Mouse (Mus musculus): ENCODE measurements around the gene Rhoh. TPM values are rescaled to one million over a fixed set of nuclear protein-coding genes. Genes with fewer than 3 reads are reported as not detected.
A peak's percentile ranks its signal among the peaks of the same experiment; 100 is the strongest.

The Rhoh gene
- total RNA-seq, 2 experiments from 2014 or later = 0.79 to 0.91 TPM

GRCm38 (mm10) chr5:65858355-65858754 lies 2.7 kb upstream of the Rhoh start:
- intact Hi-C loops (cut with DNase I) = no loop called here
- DNase-seq (ENCODE audit: extremely low spot score in 1 of 2, low spot score in 2 of 2) = no peak

GRCm38 (mm10) chr5:65858898-65859297 lies 2.1 kb upstream of the Rhoh start:
- intact Hi-C loops (cut with DNase I) = no loop called here
- DNase-seq (ENCODE audit: extremely low spot score in 1 of 2, low spot score in 2 of 2) = peak in 1 of 2 experiments; percentile 30

GRCm38 (mm10) chr5:65859396-65859795 lies 1.6 kb upstream of the Rhoh start:
- no peak for DNase-seq (ENCODE audit: extremely low spot score in 1 of 2, low spot score in 2 of 2)
- intact Hi-C loops (cut with DNase I) = no loop called here

GRCm38 (mm10) chr5:65860281-65861000 lies 572 bp upstream of the Rhoh start:
- intact Hi-C loops (cut with DNase I) = no loop called here
- DNase-seq (ENCODE audit: extremely low spot score in 1 of 2, low spot score in 2 of 2) = no peak

GRCm38 (mm10) chr5:65862217-65862927 lies 1.4 kb downstream of the Rhoh start:
- intact Hi-C loops (cut with DNase I) = no loop called here
- DNase-seq (ENCODE audit: extremely low spot score in 1 of 2, low spot score in 2 of 2) = no peak

- peak; percentile 6 to 38 for DNase-seq (ENCODE audit: extremely low spot score in 1 of 2, low spot score in 2 of 2)
- intact Hi-C loops (cut with DNase I) = no loop called here
Measured at GRCm38 (mm10) chr5:65863349-65863749, 2.3 kb downstream of the Rhoh start.

GRCm38 (mm10) chr5:65864486-65864885 lies 3.5 kb downstream of the Rhoh start:
- intact Hi-C loops (cut with DNase I) = no loop called here
- DNase-seq (ENCODE audit: extremely low spot score in 1 of 2, low spot score in 2 of 2) = no peak

- intact Hi-C loops (cut with DNase I) = no loop called here
- no peak for DNase-seq (ENCODE audit: extremely low spot score in 1 of 2, low spot score in 2 of 2)
Measured at GRCm38 (mm10) chr5:65864946-65865345, 3.9 kb downstream of the Rhoh start.

- DNase-seq (ENCODE audit: extremely low spot score in 1 of 2, low spot score in 2 of 2) = no peak
- intact Hi-C loops (cut with DNase I) = no loop called here
Measured at GRCm38 (mm10) chr5:65866591-65866990, 5.6 kb downstream of the Rhoh start.

GRCm38 (mm10) chr5:65867380-65868116 lies 6.5 kb downstream of the Rhoh start:
- intact Hi-C loops (cut with DNase I) = no loop called here
- no peak for DNase-seq (ENCODE audit: extremely low spot score in 1 of 2, low spot score in 2 of 2)

GRCm38 (mm10) chr5:65868419-65868818 lies 7.4 kb downstream of the Rhoh start:
- no peak for DNase-seq (ENCODE audit: extremely low spot score in 1 of 2, low spot score in 2 of 2)
- intact Hi-C loops (cut with DNase I) = no loop called here

GRCm38 (mm10) chr5:65869660-65870059 lies 8.6 kb downstream of the Rhoh start:
- DNase-seq (ENCODE audit: extremely low spot score in 1 of 2, low spot score in 2 of 2) = no peak
- intact Hi-C loops (cut with DNase I) = no loop called here

GRCm38 (mm10) chr5:65871276-65871875 lies 10.4 kb downstream of the Rhoh start:
- no peak for DNase-seq (ENCODE audit: extremely low spot score in 1 of 2, low spot score in 2 of 2)
- intact Hi-C loops (cut with DNase I) = no loop called here

GRCm38 (mm10) chr5:65873212-65873611 lies 12.2 kb downstream of the Rhoh start:
- intact Hi-C loops (cut with DNase I) = no loop called here
- DNase-seq (ENCODE audit: extremely low spot score in 1 of 2, low spot score in 2 of 2) = no peak

GRCm38 (mm10) chr5:65875269-65875668 lies 14.3 kb downstream of the Rhoh start:
- DNase-seq (ENCODE audit: extremely low spot score in 1 of 2, low spot score in 2 of 2) = no peak
- intact Hi-C loops (cut with DNase I) = no loop called here

GRCm38 (mm10) chr5:65878367-65878766 lies 17.4 kb downstream of the Rhoh start:
- no peak for DNase-seq (ENCODE audit: extremely low spot score in 1 of 2, low spot score in 2 of 2)
- intact Hi-C loops (cut with DNase I) = no loop called here

- intact Hi-C loops (cut with DNase I) = no loop called here
- DNase-seq (ENCODE audit: extremely low spot score in 1 of 2, low spot score in 2 of 2) = no peak
Measured at GRCm38 (mm10) chr5:65881254-65881653, 20.2 kb downstream of the Rhoh start.

- intact Hi-C loops (cut with DNase I) = no loop called here
- DNase-seq (ENCODE audit: extremely low spot score in 1 of 2, low spot score in 2 of 2) = no peak
Measured at GRCm38 (mm10) chr5:65882476-65883205, 21.6 kb downstream of the Rhoh start.

- intact Hi-C loops (cut with DNase I) = no loop called here
- no peak for DNase-seq (ENCODE audit: extremely low spot score in 1 of 2, low spot score in 2 of 2)
Measured at GRCm38 (mm10) chr5:65883355-65883754, 22.3 kb downstream of the Rhoh start.

Measured in left cerebral cortex, postnatal 10 days (tissue).